11 mouse cellular contexts compared by ENCODE assay signal in the genomic region with DNA sequence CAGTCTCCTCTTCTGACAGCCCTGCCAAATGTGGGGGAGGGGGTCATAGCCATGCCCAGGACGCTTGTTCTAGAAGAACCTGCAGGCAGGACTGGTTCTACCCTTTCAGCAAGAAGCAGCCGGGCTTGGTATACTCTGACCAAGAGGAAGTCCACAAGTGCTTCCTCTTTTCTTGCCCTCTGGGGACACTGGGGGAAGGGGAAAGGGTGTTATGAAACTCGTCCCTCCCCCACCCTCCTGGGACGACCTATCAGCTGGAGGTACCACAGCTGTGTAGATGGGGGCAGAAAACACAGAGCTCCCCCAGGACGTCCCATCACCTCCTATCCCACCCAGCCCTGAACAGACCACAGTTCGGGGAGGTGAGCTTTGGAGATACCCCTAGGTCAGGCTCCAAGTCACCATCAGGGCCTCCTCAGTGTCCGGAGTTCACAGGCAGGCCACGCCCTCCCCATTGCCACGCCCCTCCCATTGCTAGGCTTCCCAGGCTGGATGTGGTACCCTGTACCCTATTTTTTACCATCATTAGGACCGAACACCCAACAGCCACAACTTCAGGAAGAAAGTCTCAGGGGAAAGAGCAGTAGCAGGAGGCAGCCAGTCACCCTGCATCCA. TPM values are rescaled to one million over a fixed set of nuclear protein-coding genes. Genes with fewer than 3 reads are reported as not detected.
DNase-seq lines count a peak whose midpoint lies in the region; ATAC-seq and TF ChIP-seq lines count a peak whose summit lies in the region.
"Had no signal": no experiment of that assay in that cellular context is flagged by ENCODE, and none has a peak within 500 bp of the region (broad histone marks: within the 10 kb centered on the region; RNA-seq: fewer than 3 reads in every experiment).

No protein-coding gene starts in this region.

- no peak overlapping the region for H3K9ac ChIP-seq in heart, adult 2 months (ENCODE audit: low read depth, low read length)
- no peak overlapping the region for H3K9ac ChIP-seq in heart, embryonic 11.5 days (ENCODE audit: low read depth, low read length)
- H3K9ac ChIP-seq in liver, embryonic 13.5 days = no peak overlapping the region
- no peak overlapping the region for H3K9ac ChIP-seq in intestine, embryonic 15.5 days

- H3K4me1 ChIP-seq in heart, adult 2 months (ENCODE audit: control insufficient read depth, insufficient read depth, low read length) = peaks cover 7% of the 10 kb centered on the region
- no peaks in the 10 kb centered on the region for H3K4me1 ChIP-seq in heart, embryonic 11.5 days (ENCODE audit: control insufficient read depth, insufficient read depth, low read length)
- H3K4me1 ChIP-seq in liver, embryonic 13.5 days (replicated peaks) = 0 out of 2 replicates have a peak, but pooled peaks cover 7% of the 10 kb centered on the region
- H3K4me1 ChIP-seq in forebrain, embryonic 10.5 days = no peaks in the 10 kb centered on the region
- no peaks in the 10 kb centered on the region for H3K4me1 ChIP-seq in intestine, embryonic 15.5 days (replicated peaks)

- no peaks in the 10 kb centered on the region for H3K27me3 ChIP-seq in heart, adult 2 months (ENCODE audit: control insufficient read depth, insufficient read depth, low read length)
- no peaks in the 10 kb centered on the region for H3K27me3 ChIP-seq in heart, embryonic 11.5 days (ENCODE audit: control insufficient read depth, insufficient read depth, low read length)
- no peaks in the 10 kb centered on the region for H3K27me3 ChIP-seq in liver, embryonic 13.5 days
- no peaks in the 10 kb centered on the region for H3K27me3 ChIP-seq in forebrain, embryonic 10.5 days (ENCODE audit: poor library complexity, severe bottlenecking)
- no peaks in the 10 kb centered on the region for H3K27me3 ChIP-seq in intestine, embryonic 15.5 days (replicated peaks)

- H3K9me3 ChIP-seq in heart, embryonic 11.5 days (replicated peaks; ENCODE audit: control insufficient read depth, low read length) = no peaks in the 10 kb centered on the region
- H3K9me3 ChIP-seq in liver, embryonic 13.5 days (replicated peaks) = no peaks in the 10 kb centered on the region
- peaks cover 3% of the 10 kb centered on the region; the same call in 1 of the 2 replicates for H3K9me3 ChIP-seq in forebrain, embryonic 10.5 days
- H3K9me3 ChIP-seq in intestine, embryonic 15.5 days = no peaks in the 10 kb centered on the region

- H3K79me2 ChIP-seq in heart, adult 2 months (replicated peaks; ENCODE audit: control insufficient read depth, insufficient read depth, low read length) = no peaks in the 10 kb centered on the region

- intact Hi-C loops in heart, adult 2 months (cut with DNase I) = no loop called here

- no peak for ATAC-seq in heart, embryonic 11.5 days (replicated peaks; ENCODE audit: insufficient number of reproducible peaks, low FRiP score, low TSS enrichment)
- peak; percentile 47 for ATAC-seq in liver, embryonic 13.5 days (ENCODE audit: low read depth)
- no peak for ATAC-seq in intestine, embryonic 15.5 days

- H3K4me3 ChIP-seq in heart, adult 2 months = no peak overlapping the region
- H3K4me3 ChIP-seq in heart, embryonic 11.5 days (ENCODE audit: low read depth, low read length) = no peak overlapping the region
- no peak overlapping the region for H3K4me3 ChIP-seq in liver, embryonic 13.5 days (replicated peaks)
- H3K4me3 ChIP-seq in forebrain, embryonic 10.5 days = no peak overlapping the region
- H3K4me3 ChIP-seq in intestine, embryonic 15.5 days (replicated peaks) = no peak overlapping the region

- 0 out of 2 replicates have a peak, but pooled peaks have one; percentile 33 for TF ChIP-seq EP300 in heart, adult 2 months (IDR thresholded peaks at IDR 0.05; ENCODE audit: insufficient read depth, low read depth, low read length)

- TF ChIP-seq POLR2A in heart, adult 2 months (IDR thresholded peaks at IDR 0.05; ENCODE audit: insufficient read depth, low read depth, low read length) = 0 out of 2 replicates have a peak, but pooled peaks have one; percentile 29

- peak; percentile 54 to 78 for DNase-seq in heart, adult 2 months
- DNase-seq in R1 (ENCODE audit: low read depth, low spot score) = peak; percentile 28
- DNase-seq in liver, embryonic 13.5 days = no peak
- DNase-seq in skeletal muscle tissue, adult 2 months (ENCODE audit: low read depth, low spot score) = peak; percentile 58
- DNase-seq in forebrain, embryonic 10.5 days (ENCODE audit: extremely low spot score, low spot score) = no peak
- DNase-seq in cerebellum, postnatal 14 days = no peak
- DNase-seq: cerebellum, adult 9-11 months had no signal

- 21% methylated on average over 10 of the region's 10 CpGs for WGBS in heart, adult 2 months
- WGBS in heart, embryonic 11.5 days (ENCODE audit: insufficient replicate concordance) = 37% methylated on average over 10 of the region's 10 CpGs
- 4% methylated on average over 10 of the region's 10 CpGs for WGBS in liver, embryonic 13.5 days (ENCODE audit: insufficient replicate concordance)
- WGBS in forebrain, embryonic 10.5 days = 38% methylated on average over 10 of the region's 10 CpGs
- WGBS in intestine, embryonic 15.5 days = 35% methylated on average over 10 of the region's 10 CpGs

- TF ChIP-seq CTCF in heart, adult 2 months (IDR thresholded peaks at IDR 0.05) = no peak

- H3K4me2 ChIP-seq in heart, embryonic 11.5 days = no peak overlapping the region
- peak overlapping the region; percentile 24; the same call in 1 of the 2 replicates for H3K4me2 ChIP-seq in liver, embryonic 13.5 days
- no peak overlapping the region for H3K4me2 ChIP-seq in intestine, embryonic 15.5 days (replicated peaks)

- no peaks in the 10 kb centered on the region for H3K36me3 ChIP-seq in heart, adult 2 months (ENCODE audit: control insufficient read depth, insufficient read depth, low read length)
- H3K36me3 ChIP-seq in heart, embryonic 11.5 days (ENCODE audit: control insufficient read depth, insufficient read depth, low read length) = no peaks in the 10 kb centered on the region
- no peaks in the 10 kb centered on the region for H3K36me3 ChIP-seq in liver, embryonic 13.5 days
- H3K36me3 ChIP-seq in forebrain, embryonic 10.5 days (replicated peaks) = no peaks in the 10 kb centered on the region
- H3K36me3 ChIP-seq in intestine, embryonic 15.5 days = no peaks in the 10 kb centered on the region

- H3K27ac ChIP-seq in heart, adult 2 months = no peak overlapping the region; the same call in 1 of the 2 replicates
- H3K27ac ChIP-seq in heart, embryonic 11.5 days (ENCODE audit: low read depth, low read length) = no peak overlapping the region
- H3K27ac ChIP-seq in liver, embryonic 13.5 days = peak overlapping the region; percentile 13; the same call in 1 of the 2 replicates
- H3K27ac ChIP-seq in forebrain, embryonic 10.5 days = no peak overlapping the region
- H3K27ac ChIP-seq in intestine, embryonic 15.5 days = no peak overlapping the region

RNA-seq across cellular contexts. Expression of a gene that starts 17.6 kb away (rescaled TPM):
- 1 to 10 TPM; 1.5 TPM for total RNA-seq in heart, adult 2 months (2021)
- polyA plus RNA-seq in heart, adult 2 months (2012; rRNA removed) = 1.9 and 2.9 TPM in 2 replicates
- polyA plus RNA-seq in heart, embryonic 11.5 days (2014; fragmentation: Nextera tagmentation; extraction: Ambion mirVana) = 0.87 and 1.6 TPM in 2 replicates
- polyA plus RNA-seq in liver, embryonic 13.5 days (2015; fragmentation: Nextera tagmentation; extraction: Ambion mirVana) = 7.5 and 7.8 TPM in 2 replicates
- polyA plus RNA-seq in forebrain, embryonic 10.5 days (2016; fragmentation: Nextera tagmentation; extraction: Ambion mirVana) = 0.92 and 1.5 TPM in 2 replicates
- 5.7 and 6.2 TPM in 2 replicates for polyA plus RNA-seq in intestine, embryonic 15.5 days (2015; fragmentation: Nextera tagmentation; extraction: Ambion mirVana)

RNA-seq across cellular contexts. Expression of a gene that starts 24.9 kb away (rescaled TPM):
- total RNA-seq in heart, adult 2 months (2021) = 10 to 100 TPM; 13.3 to 15.9 TPM
- 43.4 and 44.3 TPM in 2 replicates for polyA plus RNA-seq in heart, adult 2 months (2012; rRNA removed)
- 5.2 and 6.1 TPM in 2 replicates for polyA plus RNA-seq in heart, embryonic 11.5 days (2014; fragmentation: Nextera tagmentation; extraction: Ambion mirVana)
- 0.83 and 0.92 TPM in 2 replicates for polyA plus RNA-seq in liver, embryonic 13.5 days (2015; fragmentation: Nextera tagmentation; extraction: Ambion mirVana)
- 0.83 and 0.84 TPM in 2 replicates for polyA plus RNA-seq in forebrain, embryonic 10.5 days (2016; fragmentation: Nextera tagmentation; extraction: Ambion mirVana)
- 1.5 and 2.0 TPM in 2 replicates for polyA plus RNA-seq in intestine, embryonic 15.5 days (2015; fragmentation: Nextera tagmentation; extraction: Ambion mirVana)

RNA-seq across cellular contexts. Expression of a gene that starts 59.0 kb away (rescaled TPM):
- total RNA-seq in heart, adult 2 months (2021) = not detected
- 0.08 TPM in 1 of 2 replicates, not detected in the other for polyA plus RNA-seq in heart, adult 2 months (2012; rRNA removed)
- not detected in 2 replicates for polyA plus RNA-seq in heart, embryonic 11.5 days (2014; fragmentation: Nextera tagmentation; extraction: Ambion mirVana)
- not detected in 2 replicates for polyA plus RNA-seq in liver, embryonic 13.5 days (2015; fragmentation: Nextera tagmentation; extraction: Ambion mirVana)
- 0.14 and 0.20 TPM in 2 replicates for polyA plus RNA-seq in forebrain, embryonic 10.5 days (2016; fragmentation: Nextera tagmentation; extraction: Ambion mirVana)
- polyA plus RNA-seq in intestine, embryonic 15.5 days (2015; fragmentation: Nextera tagmentation; extraction: Ambion mirVana) = 0.10 TPM in 2 replicates
- polyA plus RNA-seq: kidney, embryonic 14.5 days; stomach, embryonic 16.5 days had no signal

Comparison
In these comparisons a context has a peak if more than half of its experiments do, and no peak if none do; other contexts are left out.
1. DNase-seq: peak in heart, adult 2 months (2 of 2), R1 (single experiment) and skeletal muscle tissue, adult 2 months (single experiment); none in liver, embryonic 13.5 days (single experiment), forebrain, embryonic 10.5 days (single experiment) and cerebellum, postnatal 14 days (0 of 2).